Mouse (Mus musculus): ENCODE data around the gene Fnip2.
"Not testable (repeated sequence)": the region's sequence is repeated elsewhere in the genome, so short reads cannot be mapped to it uniquely, and the experiment has no call there.

Fnip2 gene

GRCm38 (mm10) chr3:79567703-79568362, at the start of gene Fnip2:
Fnip2 (minus strand) TSS chr3:79567796.
- DNase-seq, result peak; percentile 96

DNA sequence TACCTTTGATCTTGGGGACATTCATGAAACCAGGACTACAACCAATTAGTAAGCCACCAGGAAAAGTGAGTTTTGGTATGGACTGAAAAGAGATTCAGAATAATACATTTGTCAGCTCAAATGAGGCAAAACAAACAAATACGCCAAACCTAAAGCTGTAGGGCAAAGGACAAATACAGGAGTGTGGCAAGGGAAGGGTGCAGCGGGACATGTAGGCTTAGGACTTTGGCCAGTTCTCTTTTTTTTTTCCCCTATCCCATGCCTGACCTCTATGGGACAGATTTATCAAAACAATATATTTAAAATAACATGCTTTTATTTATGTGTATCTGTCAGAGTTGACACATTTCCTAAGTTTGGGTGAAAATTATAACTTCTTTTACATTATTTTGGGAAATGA, 42.3 kb upstream of the Fnip2 start:
- no peak for DNase-seq

- DNase-seq, result no peak
Observed at GRCm38 (mm10) chr3:79595468-79595867, 27.9 kb upstream of the Fnip2 start.

- peak; percentile 21 for DNase-seq
Observed at GRCm38 (mm10) chr3:79591793-79592471, 24.3 kb upstream of the Fnip2 start.

DNA sequence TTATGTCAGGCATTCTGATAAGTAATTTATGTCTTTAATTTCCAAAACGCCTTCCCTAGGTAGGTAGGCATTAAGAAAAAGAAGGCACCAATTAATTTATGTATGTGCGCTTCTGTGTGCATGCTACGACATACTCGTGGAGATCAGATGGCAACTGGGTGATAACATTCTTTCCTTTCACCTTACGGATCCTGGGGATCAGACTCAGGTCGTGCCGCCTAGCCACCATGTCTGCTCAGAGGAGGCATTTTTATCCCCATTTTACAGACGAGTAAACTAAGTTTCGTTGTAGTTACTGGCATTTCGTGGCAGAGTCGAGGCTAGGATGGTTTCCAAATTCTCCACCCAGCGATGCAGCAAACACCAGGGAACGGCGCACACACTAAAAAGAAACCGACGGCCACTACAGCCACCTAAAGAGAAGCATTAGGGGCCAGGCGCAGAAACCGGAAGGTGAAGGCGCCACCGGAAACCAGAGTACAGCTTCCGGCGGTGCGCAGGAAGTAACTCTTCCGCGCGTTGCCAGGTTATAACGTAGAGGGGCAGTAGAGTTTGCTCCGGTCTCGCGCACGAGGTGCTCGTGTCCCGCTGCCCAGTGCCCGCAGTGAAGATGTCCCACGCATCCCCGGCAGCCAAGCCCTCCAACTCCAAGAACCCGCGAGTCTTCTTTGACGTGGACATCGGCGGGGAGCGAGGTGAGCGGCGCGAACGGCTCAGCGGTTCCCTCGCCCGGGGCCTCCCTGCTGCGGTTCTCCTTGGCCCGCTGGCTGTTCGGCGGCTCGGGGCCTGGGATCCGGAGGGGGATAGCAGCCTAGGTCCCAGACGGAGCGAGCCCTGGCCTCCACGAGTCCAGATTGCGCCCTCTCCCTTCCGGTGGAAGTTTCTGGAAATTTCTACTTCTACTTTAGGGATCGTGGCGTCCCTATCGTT, 23.5 kb upstream of the Fnip2 start, which contains the start of gene Ppid:
Ppid (plus strand) TSS at position 480 of the 930 bp plus-strand sequence.
- peak; percentile 92 for DNase-seq

- no peak for DNase-seq
Observed at GRCm38 (mm10) chr3:79589671-79590070, 22.1 kb upstream of the Fnip2 start.

DNA sequence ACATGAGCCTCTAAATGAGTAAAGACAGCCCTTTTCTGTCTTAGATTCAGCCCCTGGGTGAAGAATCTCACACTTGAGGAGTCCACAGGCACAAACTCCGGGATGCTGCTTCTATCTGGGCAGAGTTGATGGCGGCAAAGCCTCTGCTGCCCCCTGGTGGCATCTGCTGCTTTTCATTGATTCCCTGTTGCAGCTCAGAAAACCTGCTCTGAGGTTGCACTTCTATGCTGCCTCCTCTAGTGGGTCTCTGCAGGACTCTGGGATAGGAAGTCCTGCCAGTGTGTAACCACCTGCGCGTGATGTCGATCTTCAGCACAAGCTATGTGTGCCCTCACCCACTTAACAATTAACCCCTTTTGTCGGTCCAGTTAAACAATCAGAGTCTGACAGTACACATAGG, 19.2 kb upstream of the Fnip2 start:
- DNase-seq, result peak; percentile 92

- no peak for DNase-seq
Observed at GRCm38 (mm10) chr3:79579891-79580575, 12.4 kb upstream of the Fnip2 start.

DNA sequence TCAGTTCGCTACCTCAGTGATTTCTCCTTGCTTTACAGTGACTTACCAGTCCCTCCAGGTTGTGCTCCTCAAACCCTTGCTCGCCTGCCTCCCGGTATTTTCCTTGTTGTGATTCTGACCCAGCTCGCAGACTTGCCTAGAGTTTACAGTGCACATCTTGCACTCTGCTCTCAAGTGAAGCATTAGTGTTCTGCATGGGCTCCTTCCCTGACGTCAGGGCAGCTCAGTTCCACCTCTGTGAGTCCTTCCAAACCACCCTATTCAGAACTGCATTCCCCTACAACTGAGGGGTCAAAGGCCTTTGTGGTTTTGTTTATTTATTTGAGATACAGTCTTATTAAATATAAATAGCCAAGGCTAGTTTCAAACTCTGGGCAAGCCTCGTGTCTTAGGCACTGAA, 10.6 kb upstream of the Fnip2 start:
- DNase-seq, result no peak

DNA sequence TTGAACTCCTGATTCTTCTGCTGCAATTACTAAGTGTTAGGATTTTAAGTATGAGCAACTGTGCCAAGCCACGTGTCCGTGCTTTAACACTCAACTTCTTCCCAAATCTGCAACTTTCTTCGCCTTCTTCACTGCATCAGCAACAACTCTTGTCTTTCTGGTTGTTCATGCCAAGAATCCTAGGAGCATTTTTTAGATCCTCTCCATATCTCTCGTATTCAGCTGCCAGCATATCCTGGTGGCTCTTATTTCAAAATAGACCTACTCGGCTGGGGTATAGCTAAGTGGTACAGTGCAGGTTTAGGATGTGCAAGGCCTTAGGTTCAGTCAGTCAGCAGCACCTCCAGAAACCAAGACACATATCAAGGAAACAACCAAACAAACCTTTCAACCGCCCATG, 10.0 kb upstream of the Fnip2 start:
- no peak for DNase-seq

GRCm38 (mm10) chr3:79576865-79577264, 9.3 kb upstream of the Fnip2 start:
- DNase-seq, result no peak

- DNase-seq, result no peak
Observed at GRCm38 (mm10) chr3:79576468-79576816, 8.8 kb upstream of the Fnip2 start.

DNA sequence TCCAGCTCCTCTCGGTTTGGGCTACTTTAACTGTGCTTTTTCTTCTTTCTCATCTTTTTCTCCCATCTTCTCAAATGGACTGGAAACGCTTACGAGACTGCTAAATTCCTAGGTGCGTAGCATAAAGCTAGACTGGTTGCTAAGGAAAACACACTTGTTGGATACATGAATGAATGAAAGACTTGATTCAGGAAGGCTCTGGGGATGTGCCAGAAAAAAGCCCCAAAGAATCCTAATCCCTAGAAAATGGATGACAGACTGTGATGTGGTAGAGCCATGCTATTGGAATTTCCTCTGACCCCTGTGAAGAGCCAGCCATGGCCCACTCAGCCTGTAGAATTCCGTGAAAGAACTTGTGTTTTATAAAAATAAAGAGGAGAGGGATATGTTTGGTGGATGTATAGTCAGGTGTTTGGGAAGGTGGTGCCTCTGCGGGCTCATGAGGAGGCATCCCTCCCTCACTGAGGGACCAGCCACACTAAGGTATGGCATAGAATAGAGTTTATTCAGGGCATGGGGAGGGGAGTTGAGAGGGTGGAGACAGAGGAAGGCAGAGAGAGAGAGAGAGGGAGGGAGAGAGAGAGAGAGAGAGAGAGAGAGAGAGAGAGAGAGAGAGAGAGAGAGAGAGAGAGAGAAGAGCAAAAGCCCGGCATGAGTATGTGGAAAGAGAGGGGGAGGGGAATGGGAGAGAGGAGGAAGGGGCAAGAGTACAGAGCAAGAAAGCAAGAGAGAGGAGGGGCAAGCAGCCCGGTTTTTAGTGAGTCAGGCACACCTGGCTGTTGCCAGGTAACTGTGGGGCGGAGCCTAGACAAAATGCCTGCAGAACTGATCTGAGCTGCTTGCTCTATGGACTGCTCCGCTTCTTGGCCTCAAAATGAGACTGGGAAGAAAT, 8.2 kb upstream of the Fnip2 start:
- no peak for DNase-seq

DNA sequence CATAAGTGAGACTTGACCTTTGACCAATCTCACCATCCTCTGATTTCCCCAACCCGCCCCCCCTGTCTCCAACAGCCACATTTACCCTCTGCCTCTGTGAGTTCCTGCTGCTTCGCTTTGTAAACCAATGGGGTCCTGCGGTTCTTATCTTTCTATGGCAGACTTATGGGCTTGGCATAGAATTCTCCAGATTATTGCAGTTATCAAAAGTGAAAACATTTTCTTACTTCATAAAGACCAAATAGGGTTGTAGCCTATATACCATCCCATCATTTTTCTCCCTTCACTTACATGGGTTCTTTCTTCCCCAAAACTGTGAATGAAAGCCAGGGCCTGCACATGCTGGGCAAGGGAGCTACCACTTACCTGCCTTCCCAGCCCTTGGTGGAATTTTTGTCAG, 6.7 kb upstream of the Fnip2 start:
- no peak for DNase-seq

DNA sequence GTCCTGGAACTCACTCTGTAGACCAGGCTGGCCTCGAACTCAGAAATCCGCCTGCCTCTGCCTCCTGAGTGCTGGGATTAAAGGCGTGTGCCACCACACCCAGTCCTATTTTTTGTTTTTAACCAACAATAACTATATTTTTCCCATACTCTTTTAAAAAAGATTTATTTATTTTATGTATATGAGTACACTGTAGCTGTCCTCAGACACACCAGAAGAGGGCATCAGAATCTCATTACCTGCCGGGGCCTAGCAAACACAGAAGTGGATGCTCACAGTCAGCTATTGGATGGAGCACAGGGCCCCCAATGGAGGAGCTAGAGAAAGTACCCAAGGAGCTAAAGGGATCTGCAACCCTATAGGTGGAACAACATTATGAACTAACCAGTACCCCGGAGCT, 5.8 kb upstream of the Fnip2 start:
- not testable (repeated sequence) for DNase-seq

GRCm38 (mm10) chr3:79572399-79572798, 4.8 kb upstream of the Fnip2 start:
- DNase-seq, result no peak

DNA sequence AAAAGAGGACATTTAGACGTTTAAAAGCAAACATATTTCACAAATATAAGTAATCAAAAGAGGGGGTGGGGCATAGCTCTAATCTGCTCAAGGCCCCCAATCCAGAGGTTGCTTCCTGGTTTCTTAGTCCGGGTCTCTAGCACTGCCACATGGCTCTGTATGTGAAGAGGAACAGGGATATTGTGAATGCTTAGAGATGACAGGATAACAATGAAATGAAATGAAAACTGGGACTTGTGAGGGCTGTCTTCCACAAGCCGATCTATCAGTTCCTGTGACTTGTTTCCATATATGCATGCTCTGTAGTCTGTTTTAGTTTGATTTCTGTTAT, 1.7 kb upstream of the Fnip2 start:
- DNase-seq, result no peak

DNA sequence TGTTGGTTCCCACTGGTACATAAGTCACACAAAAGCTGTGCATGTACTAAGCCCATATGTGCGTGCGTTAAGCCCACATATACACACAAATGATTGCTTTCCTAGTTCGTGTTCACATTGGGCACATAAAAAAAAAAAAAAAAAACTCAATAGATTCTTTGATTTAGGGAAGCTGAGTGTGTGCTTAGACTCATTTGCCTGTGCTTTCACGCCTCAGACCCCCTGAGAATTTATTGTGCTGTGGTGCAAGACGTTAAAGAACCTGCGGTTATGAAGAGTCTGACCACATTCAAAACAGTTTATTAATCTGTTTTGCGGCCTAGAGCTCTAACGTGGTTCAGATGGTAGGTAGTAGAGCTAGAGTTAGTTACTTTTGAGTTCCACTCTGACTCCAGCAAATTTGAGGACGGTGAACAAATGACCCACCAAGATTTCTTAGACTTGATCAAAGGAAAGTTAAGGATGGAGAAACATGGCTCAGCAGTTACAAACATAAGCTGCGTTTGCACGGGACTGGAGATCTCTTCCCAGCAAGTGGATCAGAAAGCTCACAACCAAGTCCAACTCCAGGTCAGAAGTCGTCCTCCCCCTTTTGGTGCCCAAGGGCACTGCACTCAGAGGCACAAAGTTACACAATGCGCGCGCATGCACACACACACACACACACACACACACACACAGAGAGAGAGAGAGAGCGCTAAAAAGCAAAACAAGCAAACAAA, 1.2 kb upstream of the Fnip2 start:
- DNase-seq, result no peak

DNA sequence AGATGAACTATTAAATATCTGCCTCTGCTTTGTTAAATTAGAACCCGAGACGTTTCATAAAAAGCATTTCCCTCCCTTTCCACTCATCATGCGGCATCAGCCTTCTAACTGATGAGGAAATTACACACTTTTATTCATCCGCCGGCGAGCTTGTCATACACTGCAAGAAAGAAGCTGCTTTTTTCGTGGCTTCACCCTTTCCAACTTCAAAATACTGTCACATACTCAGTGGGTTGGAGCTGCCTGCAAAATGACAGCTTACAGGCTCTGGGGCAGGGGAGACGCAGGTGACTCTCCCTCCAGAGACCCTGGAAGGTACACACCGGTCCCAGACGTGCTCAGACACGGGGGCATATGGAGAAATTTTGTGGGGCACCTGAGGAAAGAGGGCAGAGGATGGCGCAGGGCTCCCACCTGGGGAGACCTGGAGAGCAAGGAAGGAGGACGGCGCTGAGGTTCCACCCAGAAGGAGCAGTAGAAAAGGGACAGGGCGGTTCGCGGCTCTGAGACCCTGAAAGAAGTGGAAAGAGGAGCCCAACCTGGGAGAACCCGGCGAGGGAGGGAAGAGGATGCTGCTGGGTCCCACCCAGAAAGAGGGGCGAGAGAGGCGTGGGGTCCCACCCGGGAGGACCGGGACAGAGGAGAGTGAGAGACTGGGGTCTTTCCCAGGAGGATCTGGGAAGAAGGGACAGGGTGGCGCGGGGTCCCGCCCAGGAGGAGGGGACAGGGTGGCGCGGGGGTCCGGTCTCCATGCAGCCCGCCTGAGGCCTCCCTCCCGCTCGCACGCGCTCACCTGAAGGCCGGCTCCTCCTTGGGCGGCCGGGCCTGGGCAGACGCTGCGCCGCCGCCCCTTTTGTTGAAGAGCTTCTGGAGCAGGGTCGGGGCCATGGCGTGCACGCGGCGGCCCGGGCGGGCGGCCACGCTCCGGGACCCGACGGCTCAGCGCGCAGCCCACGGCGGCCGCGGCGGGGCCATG, 592 bp downstream of the Fnip2 start:
- peak; percentile 17 for DNase-seq

Measured in embryo, embryonic 11 days (tissue).